Mouse (Mus musculus) hindbrain, embryonic 14.5 days (tissue): Measurements from ENCODE around the gene Unk. TPM values are rescaled to one million over a fixed set of nuclear protein-coding genes. Genes with fewer than 3 reads are reported as not detected.

Experiments used
- ATAC-seq: fragments of 200-750 bp; cut with Nextera tagmentation; 2 replicates; pipeline ENCODE4 v1.8.0; 2017; ENCODE audit warnings: moderate number of reproducible peaks, mild to moderate bottlenecking, moderate TSS enrichment, moderate library complexity; ENCODE audit not compliant: low FRiP score
- DNase-seq: peaks from one replicate; pipeline ENCODE4 v3.0.0-alpha.2; 2015; ENCODE audit warnings: low spot score
- H3K27ac ChIP-seq: fragments of 300-500 bp; sonication (generic); 2 replicates; pipeline ENCODE4 v1.5.1; 2014; ENCODE audit warnings: mild to moderate bottlenecking, moderate library complexity
- H3K27me3 ChIP-seq: fragments of 300-500 bp; sonication (generic); 2 replicates; pipeline ENCODE4 v1.6.1; 2014; ENCODE audit warnings: mild to moderate bottlenecking, low read length, mixed read lengths; ENCODE audit not compliant: control insufficient read depth, insufficient read depth
- H3K36me3 ChIP-seq: fragments of 300-500 bp; sonication (generic); replicated peaks from 2 replicates; pipeline ENCODE4 v1.6.1; 2014; ENCODE audit not compliant: control insufficient read depth, insufficient read depth
- H3K4me1 ChIP-seq: fragments of 300-500 bp; sonication (generic); replicated peaks from 2 replicates; pipeline ENCODE4 v1.6.1; 2014; ENCODE audit warnings: antibody characterized with exemption, low read length, mixed read lengths; ENCODE audit not compliant: control insufficient read depth, insufficient read depth
- H3K4me2 ChIP-seq: fragments of 300-500 bp; sonication (generic); replicated peaks from 2 replicates; pipeline ENCODE4 v1.6.1; 2014; ENCODE audit warnings: mild to moderate bottlenecking, moderate library complexity
- H3K4me3 ChIP-seq: fragments of 300-500 bp; sonication (generic); replicated peaks from 2 replicates; pipeline ENCODE4 v1.5.1; 2014; ENCODE audit warnings: mild to moderate bottlenecking, low read length
- H3K9ac ChIP-seq: fragments of 300-500 bp; sonication (generic); 2 replicates; pipeline ENCODE4 v1.6.1; 2014
- H3K9me3 ChIP-seq: fragments of 300-500 bp; sonication (generic); 2 replicates; pipeline ENCODE4 v1.6.1; 2016; ENCODE audit warnings: low read length; ENCODE audit not compliant: control insufficient read depth
- WGBS: fragments of 180-500 bp; shearing (Covaris S2); extraction: QIAGEN DNeasy Blood & Tissue Kit; methylation state at CpG from one replicate; pipeline ENCODE4 v1.1.7; 2014; 5-methylcytosine and 5-hydroxymethylcytosine counted together
- polyA plus RNA-seq: library from polyadenylated mRNA; unstranded; fragments of >200 nt; fragmentation: Nextera tagmentation; extraction: Ambion mirVana; gene quantifications from 2 replicates; pipeline ENCODE4 v1.2.1, GENCODE M21; 2014

The Unk gene
- polyA plus RNA-seq, 1 experiment from 2014 or later = 29.3 TPM

- no peak for DNase-seq
- H3K27ac ChIP-seq = no peak overlapping the region
- no peak overlapping the region for H3K4me2 ChIP-seq
- H3K4me3 ChIP-seq = no peak overlapping the region
- no peaks in the 10 kb centered on the region for H3K27me3 ChIP-seq
- no peak for ATAC-seq
- peaks cover 29% of the 10 kb centered on the region for H3K4me1 ChIP-seq
- WGBS = 87% methylated on average over 11 of the region's 11 CpGs
- no peak overlapping the region for H3K9ac ChIP-seq
- H3K9me3 ChIP-seq = no peaks in the 10 kb centered on the region
- H3K36me3 ChIP-seq = no peaks in the 10 kb centered on the region; the same call in 1 of the 2 replicates
Observed at GRCm38 (mm10) chr11:116008411-116008810, 21.7 kb upstream of the Unk start.

DNA sequence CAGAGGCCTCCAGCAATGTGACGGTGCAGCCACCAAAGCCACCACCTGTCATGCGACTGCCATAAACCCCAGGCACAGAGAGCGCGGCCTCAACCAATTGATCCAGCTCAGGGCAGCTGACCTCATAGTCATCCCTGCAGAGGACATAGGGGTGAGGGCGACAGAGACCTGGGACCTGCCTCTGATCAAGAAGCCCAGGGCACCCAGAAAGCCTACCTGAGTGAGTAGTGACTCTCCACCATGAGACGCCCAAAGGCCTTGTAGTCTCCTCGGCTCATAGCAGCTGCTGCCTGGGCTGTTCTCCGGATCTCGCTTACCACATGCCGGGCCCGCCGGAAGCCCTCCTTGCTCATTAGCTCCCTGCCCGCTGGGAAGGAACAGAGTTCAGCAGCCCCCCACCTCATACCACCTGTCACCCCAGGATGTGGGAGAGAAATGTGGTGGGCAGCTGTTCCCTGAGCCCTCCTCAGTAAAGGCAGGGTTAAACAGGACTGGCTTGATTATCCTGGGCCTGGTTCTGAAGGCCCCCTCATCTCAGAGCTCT is 21.2 kb upstream of the Unk start:
- H3K9ac ChIP-seq = no peak overlapping the region
- no peak for ATAC-seq
- no peaks in the 10 kb centered on the region for H3K27me3 ChIP-seq
- H3K4me1 ChIP-seq = peaks cover 29% of the 10 kb centered on the region
- no peak overlapping the region for H3K4me3 ChIP-seq
- no peak for DNase-seq
- H3K36me3 ChIP-seq = no peaks in the 10 kb centered on the region; the same call in 1 of the 2 replicates
- no peak overlapping the region for H3K27ac ChIP-seq
- H3K9me3 ChIP-seq = no peaks in the 10 kb centered on the region
- WGBS = 75% methylated on average over 13 of the region's 13 CpGs
- H3K4me2 ChIP-seq = no peak overlapping the region

GRCm38 (mm10) chr11:116009661-116010060 is 20.5 kb upstream of the Unk start:
- Histone ChIP-seq H3K36me3 (no peaks in the 10 kb centered on the region; the same call in 1 of the 2 replicates), H3K4me1 (peaks cover 26% of the 10 kb centered on the region), H3K4me3 (no peak overlapping the region), H3K4me2 (no peak overlapping the region), H3K27ac (no peak overlapping the region), H3K27me3 (no peaks in the 10 kb centered on the region), H3K9ac (no peak overlapping the region), H3K9me3 (no peaks in the 10 kb centered on the region)
- DNase-seq (no peak), ATAC-seq (no peak)
- 81% methylated on average over 11 of the region's 11 CpGs for WGBS

GRCm38 (mm10) chr11:116010146-116010545 is 20.0 kb upstream of the Unk start:
- Histone ChIP-seq H3K27me3 (no peaks in the 10 kb centered on the region), H3K4me1 (peaks cover 21% of the 10 kb centered on the region), H3K27ac (no peak overlapping the region), H3K9me3 (no peaks in the 10 kb centered on the region), H3K36me3 (no peaks in the 10 kb centered on the region; the same call in 1 of the 2 replicates), H3K4me2 (no peak overlapping the region), H3K4me3 (no peak overlapping the region), H3K9ac (no peak overlapping the region)
- 95% methylated on average over 8 of the region's 8 CpGs for WGBS
- no peak for ATAC-seq
- no peak for DNase-seq

- Histone ChIP-seq H3K4me2 (no peak overlapping the region; the same call in 1 of the 2 replicates), H3K36me3 (no peaks in the 10 kb centered on the region; the same call in 1 of the 2 replicates), H3K27me3 (no peaks in the 10 kb centered on the region), H3K9ac (no peak overlapping the region), H3K27ac (no peak overlapping the region), H3K9me3 (no peaks in the 10 kb centered on the region), H3K4me1 (peaks cover 16% of the 10 kb centered on the region), H3K4me3 (no peak overlapping the region)
- WGBS = 86% methylated on average over 5 of the region's 5 CpGs
- DNase-seq = no peak
- no peak for ATAC-seq
Observed at GRCm38 (mm10) chr11:116010948-116011347, 19.2 kb upstream of the Unk start.

DNA sequence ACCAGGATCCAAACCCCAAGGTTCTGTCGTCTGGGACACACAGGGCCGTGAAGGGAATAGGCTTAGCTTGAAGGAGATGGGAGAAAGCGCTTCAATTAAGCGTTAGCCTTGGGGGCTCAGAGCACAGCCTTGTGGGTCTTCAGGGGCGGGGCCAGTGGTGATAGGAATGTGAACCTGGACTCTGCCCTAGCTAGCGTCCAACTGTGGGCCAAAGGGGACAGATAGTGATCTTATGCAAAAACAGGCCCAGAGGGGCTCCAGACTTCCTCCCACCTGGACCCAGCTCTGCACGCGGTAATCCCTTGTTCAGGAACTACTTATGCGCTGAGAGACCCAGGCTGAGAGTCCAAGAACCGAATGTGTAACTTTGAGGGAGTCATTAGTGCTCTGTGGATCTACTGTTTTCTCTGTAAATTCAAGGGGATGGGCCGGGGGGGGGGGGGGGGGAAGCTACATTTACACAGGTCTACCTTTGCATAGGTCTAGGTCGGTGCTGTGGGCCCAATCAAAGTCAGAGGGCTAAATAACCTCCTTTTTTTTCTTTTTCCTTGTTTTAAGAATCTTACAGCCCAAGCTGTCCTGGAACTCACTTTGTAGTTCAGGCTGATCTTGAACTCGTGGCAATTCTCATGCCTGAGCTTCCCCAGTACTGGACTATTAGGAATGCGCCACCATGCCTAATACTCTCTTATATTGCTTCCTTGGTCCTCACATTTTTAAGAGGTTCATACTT is 18.4 kb upstream of the Unk start:
- Histone ChIP-seq H3K36me3 (no peaks in the 10 kb centered on the region; the same call in 1 of the 2 replicates), H3K9me3 (no peaks in the 10 kb centered on the region), H3K27ac (peak overlapping the region; percentile 55; the same call in 1 of the 2 replicates), H3K9ac (peak overlapping the region; percentile 77), H3K27me3 (no peaks in the 10 kb centered on the region), H3K4me3 (peak overlapping the region; percentile 46), H3K4me1 (peaks cover 16% of the 10 kb centered on the region), H3K4me2 (peak overlapping the region; percentile 69)
- 30% methylated on average over 14 of the region's 14 CpGs for WGBS
- DNase-seq (no peak), ATAC-seq (no peak)

- Histone ChIP-seq H3K27ac (peak within 1 kb of the TSS; percentile 55), H3K4me3 (peak within 1 kb of the TSS; percentile 46), H3K27me3 (no peaks in the 10 kb centered on the region), H3K9ac (peak within 1 kb of the TSS; percentile 77), H3K9me3 (no peaks in the 10 kb centered on the region), H3K4me2 (peak within 1 kb of the TSS; percentile 69), H3K4me1 (peaks cover 16% of the 10 kb centered on the region), H3K36me3 (no peaks in the 10 kb centered on the region; the same call in 1 of the 2 replicates)
- WGBS = under 1% methylated on average over 53 of the region's 55 CpGs
- DNase-seq (peak; percentile 80), ATAC-seq (peak; percentile 86)
Observed at GRCm38 (mm10) chr11:116012262-116012947, 17.7 kb upstream of the Unk start, which contains the start of gene Galk1. Gene Galk1, minus strand, starts transcription at chr11:116012719.

GRCm38 (mm10) chr11:116014821-116015220 is 15.3 kb upstream of the Unk start:
- DNase-seq = no peak
- no peak for ATAC-seq
- no peak overlapping the region for H3K9ac ChIP-seq
- no peaks in the 10 kb centered on the region; the same call in 1 of the 2 replicates for H3K36me3 ChIP-seq
- H3K27me3 ChIP-seq = no peaks in the 10 kb centered on the region
- H3K4me1 ChIP-seq = peaks cover 16% of the 10 kb centered on the region
- H3K27ac ChIP-seq = no peak overlapping the region
- H3K4me3 ChIP-seq = no peak overlapping the region
- WGBS = 63% methylated on average over 8 of the region's 8 CpGs
- no peaks in the 10 kb centered on the region for H3K9me3 ChIP-seq
- H3K4me2 ChIP-seq = no peak overlapping the region

DNA sequence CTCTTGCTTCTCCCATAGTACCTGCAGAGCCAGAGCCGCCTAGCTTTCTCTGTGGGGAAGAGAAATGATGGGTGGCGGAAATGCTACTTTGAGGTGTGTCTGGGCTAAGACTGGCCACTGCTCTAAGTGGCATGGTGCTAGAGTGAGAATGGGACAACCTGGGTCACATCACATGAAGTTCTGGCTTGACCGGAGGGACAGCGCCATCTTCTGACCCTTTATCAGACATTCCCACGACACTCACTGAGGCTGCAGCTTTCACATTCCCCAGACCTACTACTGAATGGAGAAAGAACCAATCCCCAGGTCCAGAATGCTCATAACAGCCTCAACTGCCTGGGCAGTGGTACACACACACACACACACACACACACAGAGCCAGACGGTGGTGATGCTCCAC is 12.0 kb upstream of the Unk start:
- ATAC-seq (no peak), DNase-seq (no peak)
- 25% methylated on average over 6 of the region's 6 CpGs for WGBS
- H3K4me2 ChIP-seq = no peak overlapping the region
- no peak overlapping the region for H3K9ac ChIP-seq
- H3K9me3 ChIP-seq = no peaks in the 10 kb centered on the region
- peaks cover 16% of the 10 kb centered on the region for H3K4me1 ChIP-seq
- no peaks in the 10 kb centered on the region for H3K27me3 ChIP-seq
- no peak overlapping the region for H3K4me3 ChIP-seq
- H3K36me3 ChIP-seq = peaks cover 28% of the 10 kb centered on the region
- H3K27ac ChIP-seq = no peak overlapping the region
